Mouse (Mus musculus) midbrain, embryonic 16.5 days (tissue): ENCODE results near the gene Irf2. TPM values are rescaled to one million over a fixed set of nuclear protein-coding genes. Genes with fewer than 3 reads are reported as not detected.

ENCODE experiments used
- ATAC-seq: fragments of 200-750 bp; cut with Nextera tagmentation; 2 replicates; pipeline ENCODE4 v1.8.0; 2017; ENCODE audit warnings: moderate TSS enrichment
- H3K27ac ChIP-seq: fragments of 300-500 bp; sonication (generic); 2 replicates; pipeline ENCODE4 v1.5.1; 2014; ENCODE audit warnings: mild to moderate bottlenecking, low read length, mixed read lengths
- H3K27me3 ChIP-seq: fragments of 300-500 bp; sonication (generic); 2 replicates; pipeline ENCODE4 v1.6.1; 2014; ENCODE audit warnings: low read depth, low read length, mixed read lengths; ENCODE audit not compliant: control insufficient read depth, insufficient read depth
- H3K36me3 ChIP-seq: fragments of 300-500 bp; sonication (generic); 2 replicates; pipeline ENCODE4 v1.6.1; 2014; ENCODE audit warnings: mild to moderate bottlenecking, low read length, moderate library complexity, mixed read lengths; ENCODE audit not compliant: control insufficient read depth, insufficient read depth
- H3K4me1 ChIP-seq: fragments of 300-500 bp; sonication (generic); 2 replicates; pipeline ENCODE4 v1.6.1; 2014; ENCODE audit warnings: mild to moderate bottlenecking, low read length, mixed read lengths; ENCODE audit not compliant: control insufficient read depth, insufficient read depth
- H3K4me2 ChIP-seq: fragments of 300-500 bp; sonication (generic); 2 replicates; pipeline ENCODE4 v1.6.1; 2014; ENCODE audit warnings: mild to moderate bottlenecking, low read length, mixed read lengths
- H3K4me3 ChIP-seq: fragments of 300-500 bp; sonication (generic); 2 replicates; pipeline ENCODE4 v1.5.1; 2014; ENCODE audit warnings: low read depth, mild to moderate bottlenecking, low read length, moderate library complexity, mixed read lengths
- H3K9ac ChIP-seq: fragments of 300-500 bp; sonication (generic); 2 replicates; pipeline ENCODE4 v1.6.1; 2014; ENCODE audit warnings: low read depth, low read length, mixed read lengths
- H3K9me3 ChIP-seq: fragments of 300-500 bp; sonication (generic); replicated peaks from 2 replicates; pipeline ENCODE4 v1.6.1; 2014; ENCODE audit warnings: mild to moderate bottlenecking, low read length, mixed read lengths; ENCODE audit not compliant: control insufficient read depth, poor library complexity, severe bottlenecking
- WGBS: fragments of 180-500 bp; shearing (Covaris S2); extraction: QIAGEN DNeasy Blood & Tissue Kit; methylation state at CpG from one replicate; pipeline ENCODE4 v1.1.7; 2014; 5-methylcytosine and 5-hydroxymethylcytosine counted together
- polyA plus RNA-seq: library from polyadenylated mRNA; unstranded; fragments of >200 nt; fragmentation: Nextera tagmentation; extraction: Ambion mirVana; gene quantifications from 2 replicates; pipeline ENCODE4 v1.2.1, GENCODE M21; 2015

The Irf2 gene
- polyA plus RNA-seq, 1 experiment from 2014 or later: 10.3 TPM

GRCm38 (mm10) chr8:46859164-46859846 is 119.8 kb downstream of the Irf2 start:
- ATAC-seq: peak; percentile 21; the same call in 1 of the 2 replicates
- 0 out of 2 replicates have a peak overlapping the region, but pooled peaks have one; percentile 59 for H3K27ac ChIP-seq
- H3K36me3 ChIP-seq: no peaks in the 10 kb centered on the region
- H3K9ac ChIP-seq: no peak overlapping the region
- no peaks in the 10 kb centered on the region for H3K9me3 ChIP-seq
- peaks cover 2% of the 10 kb centered on the region; the same call in 1 of the 2 replicates for H3K4me1 ChIP-seq
- no peak overlapping the region for H3K4me2 ChIP-seq
- H3K4me3 ChIP-seq: no peak overlapping the region
- WGBS: 28% methylated on average over 7 of the region's 7 CpGs
- no peaks in the 10 kb centered on the region for H3K27me3 ChIP-seq

- Histone ChIP-seq H3K9me3 (no peaks in the 10 kb centered on the region), H3K4me1 (peaks cover 2% of the 10 kb centered on the region; the same call in 1 of the 2 replicates), H3K36me3 (no peaks in the 10 kb centered on the region), H3K27me3 (no peaks in the 10 kb centered on the region), H3K9ac (no peak overlapping the region), H3K4me2 (no peak overlapping the region), H3K4me3 (no peak overlapping the region), H3K27ac (peak overlapping the region; percentile 59; the same call in 1 of the 2 replicates)
- ATAC-seq: peak; percentile 11; the same call in 1 of the 2 replicates
- 34% methylated on average over 8 of the region's 8 CpGs for WGBS
Observed at GRCm38 (mm10) chr8:46859847-46860167, 120.3 kb downstream of the Irf2 start.

GRCm38 (mm10) chr8:46862508-46862907 is 123.0 kb downstream of the Irf2 start:
- Histone ChIP-seq H3K4me3 (no peak overlapping the region), H3K9me3 (no peaks in the 10 kb centered on the region), H3K36me3 (no peaks in the 10 kb centered on the region), H3K4me1 (peaks cover 2% of the 10 kb centered on the region; the same call in 1 of the 2 replicates), H3K27me3 (no peaks in the 10 kb centered on the region), H3K9ac (no peak overlapping the region), H3K4me2 (no peak overlapping the region), H3K27ac (no peak overlapping the region)
- ATAC-seq: no peak
- WGBS: 82% methylated on average over 5 of the region's 5 CpGs

GRCm38 (mm10) chr8:46865428-46865827 is 125.9 kb downstream of the Irf2 start:
- Histone ChIP-seq H3K9ac (no peak overlapping the region), H3K36me3 (no peaks in the 10 kb centered on the region), H3K4me1 (no peaks in the 10 kb centered on the region), H3K4me2 (no peak overlapping the region), H3K4me3 (no peak overlapping the region), H3K27me3 (no peaks in the 10 kb centered on the region), H3K27ac (no peak overlapping the region), H3K9me3 (no peaks in the 10 kb centered on the region)
- no peak for ATAC-seq
- WGBS: 84% methylated on average over 1 of the region's 1 CpGs

GRCm38 (mm10) chr8:46867440-46867839 is 127.9 kb downstream of the Irf2 start:
- H3K4me1 ChIP-seq: no peaks in the 10 kb centered on the region
- H3K27ac ChIP-seq: no peak overlapping the region
- no peaks in the 10 kb centered on the region for H3K9me3 ChIP-seq
- no peaks in the 10 kb centered on the region for H3K36me3 ChIP-seq
- H3K27me3 ChIP-seq: no peaks in the 10 kb centered on the region
- no peak for ATAC-seq
- no peak overlapping the region for H3K4me3 ChIP-seq
- no peak overlapping the region for H3K4me2 ChIP-seq
- no peak overlapping the region for H3K9ac ChIP-seq
- WGBS: 45% methylated on average over 4 of the region's 4 CpGs

- H3K36me3 ChIP-seq: no peaks in the 10 kb centered on the region
- no peak overlapping the region for H3K27ac ChIP-seq
- H3K4me2 ChIP-seq: no peak overlapping the region
- 82% methylated on average over 8 of the region's 8 CpGs for WGBS
- no peak for ATAC-seq
- no peaks in the 10 kb centered on the region for H3K9me3 ChIP-seq
- no peaks in the 10 kb centered on the region for H3K4me1 ChIP-seq
- no peak overlapping the region for H3K4me3 ChIP-seq
- H3K27me3 ChIP-seq: no peaks in the 10 kb centered on the region
- H3K9ac ChIP-seq: no peak overlapping the region
Observed at GRCm38 (mm10) chr8:46868346-46869065, 129.0 kb downstream of the Irf2 start.

GRCm38 (mm10) chr8:46869521-46869925 is 130.0 kb downstream of the Irf2 start:
- H3K4me2 ChIP-seq: no peak overlapping the region
- WGBS: 85% methylated on average over 6 of the region's 6 CpGs

GRCm38 (mm10) chr8:46871086-46871485 is 131.6 kb downstream of the Irf2 start:
- no peaks in the 10 kb centered on the region for H3K36me3 ChIP-seq
- no peaks in the 10 kb centered on the region for H3K4me1 ChIP-seq
- no peaks in the 10 kb centered on the region for H3K9me3 ChIP-seq
- no peak overlapping the region for H3K27ac ChIP-seq
- H3K9ac ChIP-seq: no peak overlapping the region
- no peak for ATAC-seq
- no peak overlapping the region for H3K4me2 ChIP-seq
- WGBS: 94% methylated on average over 4 of the region's 4 CpGs
- no peak overlapping the region for H3K4me3 ChIP-seq
- no peaks in the 10 kb centered on the region for H3K27me3 ChIP-seq

More at GRCm38 (mm10) chr8:46869521-46869925, 130.0 kb downstream of the Irf2 start:
- H3K4me3 ChIP-seq: no peak overlapping the region
- H3K9me3 ChIP-seq: no peaks in the 10 kb centered on the region
- H3K27ac ChIP-seq: no peak overlapping the region
- ATAC-seq: no peak
- no peaks in the 10 kb centered on the region for H3K4me1 ChIP-seq
- no peaks in the 10 kb centered on the region for H3K27me3 ChIP-seq
- H3K9ac ChIP-seq: no peak overlapping the region
- no peaks in the 10 kb centered on the region for H3K36me3 ChIP-seq

GRCm38 (mm10) chr8:46875615-46876293 is 136.2 kb downstream of the Irf2 start:
- H3K27me3 ChIP-seq: no peaks in the 10 kb centered on the region
- no peaks in the 10 kb centered on the region for H3K4me1 ChIP-seq
- no peak overlapping the region for H3K9ac ChIP-seq
- H3K4me3 ChIP-seq: no peak overlapping the region
- no peaks in the 10 kb centered on the region for H3K9me3 ChIP-seq
- 60% methylated on average over 2 of the region's 2 CpGs for WGBS
- no peak overlapping the region for H3K27ac ChIP-seq
- no peaks in the 10 kb centered on the region for H3K36me3 ChIP-seq
- no peak overlapping the region for H3K4me2 ChIP-seq
- ATAC-seq: no peak
